Mouse (Mus musculus) thymus, postnatal 14 days (tissue): ENCODE results near the gene Vps37d.
"Not testable (repeated sequence)": the region's sequence is repeated elsewhere in the genome, so short reads cannot be mapped to it uniquely, and the experiment has no call there.

ENCODE experiments used
- DNase-seq: peaks from one replicate; pipeline ENCODE4 v3.0.0; 2021

The Vps37d gene

GRCm38 (mm10) chr5:135073349-135074150, 4.5 kb downstream of the Vps37d start:
- no peak for DNase-seq

- DNase-seq, result no peak
Observed at GRCm38 (mm10) chr5:135072720-135073119, 5.3 kb downstream of the Vps37d start.

DNA sequence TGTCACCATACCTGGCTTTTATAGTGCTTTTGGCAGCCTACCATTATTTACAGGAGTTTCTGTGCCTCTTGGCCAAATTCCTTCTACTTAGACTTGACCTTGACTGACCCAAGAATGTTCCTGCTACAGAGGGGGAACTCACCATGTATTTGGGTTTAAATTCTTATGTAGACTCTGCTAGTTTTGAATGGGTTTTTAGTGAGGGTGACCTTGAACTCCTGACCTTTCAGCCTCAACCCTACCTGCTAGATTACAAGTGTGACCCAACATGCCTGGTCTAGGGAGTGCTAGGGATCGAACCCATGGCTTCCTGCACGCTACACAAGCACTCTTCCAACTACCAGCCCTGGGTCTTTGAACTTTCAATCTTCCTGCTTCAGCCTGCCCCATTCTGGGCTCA, 6.0 kb downstream of the Vps37d start:
- no peak for DNase-seq

- DNase-seq, result no peak
Observed at GRCm38 (mm10) chr5:135070448-135070847, 7.6 kb downstream of the Vps37d start.

- no peak for DNase-seq
Observed at GRCm38 (mm10) chr5:135066008-135066407, 12.1 kb downstream of the Vps37d start.

DNA sequence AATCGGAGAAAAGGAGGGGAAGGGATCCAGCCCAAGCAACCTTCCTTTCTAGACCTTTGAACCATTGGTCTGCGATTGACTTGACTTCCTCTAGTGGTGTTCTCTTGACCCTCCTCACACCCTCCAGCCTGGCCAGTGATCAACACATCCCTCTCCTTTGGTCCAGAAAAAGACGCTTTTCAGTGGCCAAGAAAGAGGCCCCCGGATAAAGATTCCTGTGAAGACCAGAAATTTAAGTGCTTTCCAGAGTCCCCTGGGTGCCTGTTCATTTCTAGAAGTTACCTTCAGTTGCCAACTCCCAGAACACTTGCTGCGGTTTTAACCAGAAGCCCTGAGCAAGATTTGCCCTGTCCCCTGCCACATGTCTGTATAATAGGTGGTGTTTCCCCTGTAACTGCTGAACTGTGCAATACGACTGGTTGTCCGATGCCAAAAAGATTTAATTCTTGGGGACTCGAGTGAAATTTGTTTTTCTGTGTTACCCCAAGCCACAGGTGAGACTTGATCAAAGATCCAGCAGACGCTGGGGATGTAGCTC, 13.1 kb downstream of the Vps37d start, which contains the start of gene Bud23:
Gene Bud23 (minus strand): TSS at position 51 of the 538 bp plus-strand sequence.
- not testable (repeated sequence) for DNase-seq

DNA sequence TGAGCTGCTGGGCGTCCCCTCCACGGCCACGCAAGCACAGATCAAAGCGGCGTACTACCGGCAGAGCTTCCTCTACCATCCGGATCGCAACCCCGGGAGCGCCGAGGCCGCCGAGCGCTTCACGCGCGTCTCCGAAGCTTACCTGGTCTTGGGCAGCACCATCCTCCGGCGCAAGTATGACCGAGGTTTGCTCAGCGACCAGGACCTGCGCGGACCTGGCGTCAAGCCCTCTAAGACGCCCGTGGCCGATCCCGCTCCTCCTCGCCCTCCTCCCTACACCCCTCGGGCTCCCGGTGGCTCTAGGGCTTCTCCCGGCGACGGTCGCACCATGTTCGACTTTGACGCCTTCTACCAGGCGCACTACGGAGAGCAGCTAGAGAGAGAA, 13.7 kb downstream of the Vps37d start:
- no peak for DNase-seq

DNA sequence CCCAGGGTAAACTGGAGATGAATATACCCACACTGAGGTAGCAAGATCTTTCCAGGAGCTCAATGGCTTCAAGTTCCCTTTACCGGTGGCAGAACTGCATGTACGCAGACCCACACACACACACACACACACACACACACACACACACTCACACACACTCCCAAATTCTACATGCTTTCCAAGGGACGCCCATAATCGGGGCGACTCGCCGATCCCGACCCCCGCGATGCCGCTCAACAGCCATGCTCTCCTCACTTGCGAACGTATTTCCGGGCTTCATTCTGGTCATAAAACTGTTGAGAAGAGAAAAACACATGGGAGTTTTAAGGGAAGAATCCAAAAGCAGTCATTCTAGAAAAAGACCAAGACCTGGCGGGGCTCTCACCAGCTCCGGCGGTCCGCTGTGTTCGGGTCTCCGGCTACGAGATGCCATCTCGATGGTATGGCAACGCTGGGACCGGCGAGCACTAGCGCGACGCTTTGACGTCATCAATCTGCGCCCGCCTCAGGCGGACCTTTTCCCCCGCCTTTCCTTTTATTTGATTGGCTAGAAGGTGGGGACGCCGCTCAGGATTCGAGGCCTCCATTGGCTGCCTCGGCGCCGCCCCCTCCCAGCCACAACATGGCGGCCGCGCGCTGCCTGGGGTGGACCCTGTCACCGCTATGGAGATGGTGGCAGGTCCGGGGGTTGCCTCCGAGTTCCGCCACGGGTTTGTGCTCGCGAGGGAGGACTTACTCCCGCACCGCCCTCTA, 14.3 kb downstream of the Vps37d start, which contains the start of gene Dnajc30:
Gene Dnajc30 (plus strand): TSS at position 574 of the 753 bp plus-strand sequence.
- DNase-seq, result peak; percentile 97

GRCm38 (mm10) chr5:135053356-135053755, 24.7 kb downstream of the Vps37d start:
- no peak for DNase-seq

DNA sequence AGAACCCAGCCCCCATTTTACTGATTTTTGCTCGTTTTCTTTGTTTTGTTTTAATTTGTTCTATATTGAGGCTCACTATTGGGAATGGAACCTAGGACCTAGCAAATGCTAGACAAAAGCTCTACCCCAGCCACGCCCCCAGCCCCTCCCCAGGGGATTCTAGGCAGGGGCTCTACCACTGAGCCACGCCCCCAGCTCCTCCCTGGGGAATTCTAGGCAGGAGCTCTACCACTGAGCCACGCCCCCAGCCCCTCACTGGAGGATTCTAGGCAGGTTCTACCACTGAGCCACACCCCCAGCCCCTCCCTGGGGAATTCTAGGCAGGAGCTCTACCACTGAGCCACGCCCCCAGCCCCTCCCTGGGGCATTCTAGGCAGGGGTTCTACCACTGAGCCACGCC, 28.8 kb downstream of the Vps37d start:
- not testable (repeated sequence) for DNase-seq

GRCm38 (mm10) chr5:135048539-135048938, 29.5 kb downstream of the Vps37d start:
- DNase-seq, result no peak

DNA sequence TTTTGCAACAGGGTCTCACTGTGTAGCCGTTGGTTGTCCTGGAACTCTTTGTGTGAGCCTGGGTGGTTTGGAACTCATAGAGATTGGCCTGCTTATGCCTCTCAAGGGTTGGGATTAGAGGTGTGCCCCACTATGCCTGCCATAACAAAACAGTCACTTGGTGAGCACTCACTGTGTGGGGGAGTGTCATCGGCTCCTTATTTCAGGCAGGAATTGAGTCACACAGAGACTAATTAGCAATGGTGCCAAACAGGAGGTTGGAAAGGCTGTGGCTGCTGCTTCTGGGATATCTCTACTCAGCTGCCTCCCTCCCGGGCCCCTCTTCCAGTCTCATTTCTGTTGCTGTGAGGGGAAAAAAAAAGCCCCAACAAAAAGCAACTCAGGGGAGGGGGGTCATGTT, 33.5 kb downstream of the Vps37d start:
- DNase-seq, result no peak

- no peak for DNase-seq
Observed at GRCm38 (mm10) chr5:135042105-135042788, 35.8 kb downstream of the Vps37d start.

DNA sequence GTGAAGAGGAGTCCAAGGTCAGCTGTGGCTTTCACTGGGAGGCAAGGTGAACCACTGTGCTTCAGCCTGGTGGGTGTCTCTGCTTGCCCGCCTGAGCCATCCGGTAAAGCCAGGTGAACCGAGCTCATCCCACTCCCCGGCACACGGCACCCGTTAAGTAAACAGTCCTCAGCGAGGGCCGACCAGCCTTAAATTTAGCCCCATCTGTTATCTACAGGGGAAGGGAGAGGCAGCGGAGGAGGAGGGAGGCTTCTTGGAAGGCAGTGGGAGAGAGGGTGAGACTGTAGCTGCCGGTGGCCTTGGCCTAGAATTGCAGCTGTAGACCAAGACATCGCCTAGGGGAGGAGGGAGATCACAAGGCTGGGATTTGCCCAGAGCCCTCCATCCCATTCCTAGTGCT, 37.3 kb downstream of the Vps37d start:
- DNase-seq, result no peak

GRCm38 (mm10) chr5:135040059-135040458, 38.0 kb downstream of the Vps37d start:
- DNase-seq, result no peak

- no peak for DNase-seq
Observed at GRCm38 (mm10) chr5:135039541-135039940, 38.5 kb downstream of the Vps37d start.

DNA sequence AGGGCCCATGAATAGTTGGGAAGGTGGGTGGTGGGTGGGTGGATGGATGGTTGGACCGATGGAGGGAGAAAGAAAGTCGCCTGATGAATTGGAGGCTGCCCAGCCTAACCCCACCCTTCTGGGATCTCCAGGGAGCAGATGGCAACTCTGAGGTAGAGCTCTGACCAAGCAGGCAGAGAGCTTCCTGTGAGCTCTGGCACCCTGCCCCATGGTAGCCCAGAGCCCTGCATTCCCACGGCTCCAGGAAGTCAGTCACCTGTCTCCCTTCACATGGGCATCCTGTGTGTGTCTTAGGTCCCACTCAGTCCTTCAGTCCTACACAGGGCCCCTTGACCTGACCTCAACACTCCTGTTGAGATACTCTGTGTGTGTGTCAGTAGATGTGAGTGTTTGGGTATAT, 40.1 kb downstream of the Vps37d start:
- no peak for DNase-seq

DNA sequence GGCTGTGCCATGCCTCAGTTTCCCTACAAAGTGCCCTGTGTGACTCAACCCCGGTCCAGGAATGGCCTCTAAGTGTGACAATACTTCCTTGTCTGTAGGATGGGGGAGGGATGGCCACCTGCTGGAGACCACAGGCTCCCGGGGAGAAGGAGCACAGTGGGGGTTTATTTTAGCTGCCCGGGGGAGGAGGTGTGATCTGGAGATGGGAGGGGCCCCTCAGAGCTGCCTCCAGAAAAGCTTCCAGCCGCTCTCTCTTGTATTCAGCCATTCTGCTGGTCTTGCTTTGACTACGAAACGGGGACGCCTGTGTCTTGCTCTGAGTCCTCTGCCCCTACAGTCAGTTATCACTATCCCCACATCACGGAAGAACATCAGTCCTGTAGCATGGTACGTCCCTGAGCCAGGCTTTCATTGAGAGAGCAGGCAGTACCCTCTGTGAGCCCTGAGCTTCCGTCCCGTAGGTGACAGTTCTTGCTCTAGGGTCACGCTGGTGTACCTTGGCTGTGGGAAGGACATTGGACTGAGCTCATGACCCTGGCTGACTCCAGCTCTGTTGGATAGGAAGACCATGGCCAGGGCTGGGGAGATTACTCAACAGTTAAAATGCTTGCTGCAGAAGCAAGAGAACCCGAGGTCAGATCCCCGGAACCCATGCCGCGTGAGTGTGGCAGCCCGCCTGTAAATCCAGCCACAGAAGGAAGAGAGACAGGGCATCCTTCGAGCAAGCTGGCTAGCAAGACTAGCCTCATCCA, 42.3 kb downstream of the Vps37d start:
- no peak for DNase-seq

DNA sequence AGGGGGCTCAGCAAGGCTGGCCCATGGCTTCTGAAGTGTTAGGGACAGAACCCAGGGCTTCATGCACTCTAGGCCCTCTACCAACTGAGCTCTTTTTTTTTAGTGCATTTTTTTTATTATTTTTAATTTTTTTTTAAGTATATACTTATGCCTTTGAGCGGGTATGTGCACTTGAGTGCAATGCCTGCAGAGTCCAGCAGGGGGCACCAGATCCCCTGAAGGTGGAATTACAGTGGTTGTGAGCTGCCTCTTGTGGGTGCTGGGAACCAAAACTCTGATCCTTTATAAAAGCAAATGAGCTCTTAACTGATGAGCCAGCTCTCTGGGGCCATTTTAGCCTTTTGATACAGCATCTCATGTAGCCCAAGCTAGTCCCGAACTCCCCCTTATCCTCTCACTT, 43.5 kb downstream of the Vps37d start:
- no peak for DNase-seq

GRCm38 (mm10) chr5:135032581-135032980, 45.5 kb downstream of the Vps37d start:
- DNase-seq, result no peak

DNA sequence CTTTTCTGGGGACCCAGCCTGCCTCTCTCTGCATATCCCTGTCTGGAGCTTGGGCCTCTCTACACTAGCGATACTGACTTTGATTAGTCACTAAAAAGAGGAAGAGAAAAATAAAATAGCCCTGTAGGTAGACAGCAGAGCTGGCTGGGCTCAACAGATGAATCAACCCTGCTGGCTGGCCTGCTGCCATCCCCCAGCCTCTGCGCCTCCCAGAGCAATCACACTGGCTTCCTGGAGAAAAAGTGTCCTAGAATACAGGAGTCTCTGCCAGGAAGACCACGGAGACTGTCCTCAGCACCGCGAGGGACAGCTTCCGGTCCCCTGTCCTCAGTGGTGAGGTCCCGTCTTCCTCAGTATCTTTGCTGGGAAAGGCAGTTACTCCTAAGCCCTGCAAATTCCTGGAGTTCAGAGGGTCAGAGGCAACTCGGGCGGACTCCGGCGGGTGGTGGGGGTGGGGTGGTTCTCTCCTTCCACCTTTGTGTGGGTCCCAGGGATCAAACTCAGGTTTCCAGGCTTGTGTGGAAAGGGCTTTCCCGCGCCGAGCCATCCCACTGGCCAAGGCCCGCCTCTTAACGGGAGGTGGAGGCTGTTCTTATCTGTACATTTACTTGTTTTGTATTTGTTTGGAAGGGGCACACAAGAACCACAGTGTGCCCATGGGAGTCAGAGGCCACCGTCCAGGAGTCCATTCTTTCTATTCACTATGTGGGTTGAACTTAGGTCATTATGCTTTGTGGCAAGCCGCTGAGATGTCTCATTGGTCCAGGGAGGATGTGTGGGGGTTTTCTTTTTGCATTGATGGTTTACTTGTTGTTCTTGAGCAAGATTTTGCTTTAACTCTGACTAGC, 48.8 kb downstream of the Vps37d start:
- DNase-seq, result no peak
